Mouse (Mus musculus) right cerebral cortex, postnatal 36 days (tissue): ENCODE results near the gene Maneal.

Source experiments
- DNase-seq, 2 experiments: peaks; one replicate each; pipeline ENCODE4 v3.0.0; 2022; ENCODE audit warnings: low spot score in 2 of 2, mixed read lengths in 1 of 2

The Maneal gene

GRCm38 (mm10) chr4:124849631-124850260 is 12.2 kb downstream of the Maneal start:
- peak; percentile 72 to 81 for DNase-seq

- peak; percentile 71 to 81 for DNase-seq
These were observed 14.4 kb downstream of the Maneal start for GRCm38 (mm10) chr4:124847573-124847972.

GRCm38 (mm10) chr4:124843493-124843892 is 18.5 kb downstream of the Maneal start:
- no peak for DNase-seq

DNA sequence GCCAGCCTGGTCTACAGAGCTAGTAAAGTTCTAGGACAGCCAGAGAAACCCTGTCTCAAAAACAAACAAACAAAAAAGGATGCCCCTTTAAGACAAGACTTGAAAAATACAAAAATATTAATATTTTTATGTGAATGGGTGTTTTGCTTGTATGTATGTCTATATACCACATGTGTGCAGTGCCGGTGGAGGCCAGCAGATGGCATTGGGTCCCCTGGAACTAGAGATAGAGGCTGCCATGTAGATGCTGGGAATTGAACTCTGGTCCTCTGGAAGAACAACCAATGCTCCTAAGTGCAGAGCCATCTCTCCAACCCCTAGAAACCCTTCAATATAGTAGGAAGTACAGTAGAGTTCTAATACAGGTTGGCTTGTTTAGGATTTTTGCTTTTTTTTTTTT is 21.0 kb downstream of the Maneal start:
- no peak for DNase-seq

GRCm38 (mm10) chr4:124838035-124838700 is 23.8 kb downstream of the Maneal start:
- DNase-seq: no peak

DNA sequence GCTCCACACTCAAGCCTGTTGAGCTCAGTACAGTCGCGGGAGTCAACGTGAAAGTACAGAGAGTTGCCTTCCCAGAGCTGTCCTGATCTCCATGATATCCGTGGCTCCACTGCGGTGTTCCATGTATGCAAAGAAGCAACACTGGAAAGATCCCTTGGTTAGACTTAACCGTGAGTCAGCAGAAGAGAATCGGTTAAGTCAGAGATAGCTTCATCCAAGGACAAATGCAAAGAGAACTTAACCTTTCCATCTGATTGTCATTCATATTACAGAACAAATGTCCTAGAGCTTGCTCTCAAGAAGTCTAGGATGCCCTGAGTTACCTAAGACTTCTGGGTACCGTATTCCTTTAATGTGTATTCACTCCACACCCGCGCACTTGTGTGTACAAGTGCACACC is 29.2 kb downstream of the Maneal start:
- no peak for DNase-seq

- DNase-seq: no peak
These were observed 32.3 kb downstream of the Maneal start for GRCm38 (mm10) chr4:124829671-124830070.

DNA sequence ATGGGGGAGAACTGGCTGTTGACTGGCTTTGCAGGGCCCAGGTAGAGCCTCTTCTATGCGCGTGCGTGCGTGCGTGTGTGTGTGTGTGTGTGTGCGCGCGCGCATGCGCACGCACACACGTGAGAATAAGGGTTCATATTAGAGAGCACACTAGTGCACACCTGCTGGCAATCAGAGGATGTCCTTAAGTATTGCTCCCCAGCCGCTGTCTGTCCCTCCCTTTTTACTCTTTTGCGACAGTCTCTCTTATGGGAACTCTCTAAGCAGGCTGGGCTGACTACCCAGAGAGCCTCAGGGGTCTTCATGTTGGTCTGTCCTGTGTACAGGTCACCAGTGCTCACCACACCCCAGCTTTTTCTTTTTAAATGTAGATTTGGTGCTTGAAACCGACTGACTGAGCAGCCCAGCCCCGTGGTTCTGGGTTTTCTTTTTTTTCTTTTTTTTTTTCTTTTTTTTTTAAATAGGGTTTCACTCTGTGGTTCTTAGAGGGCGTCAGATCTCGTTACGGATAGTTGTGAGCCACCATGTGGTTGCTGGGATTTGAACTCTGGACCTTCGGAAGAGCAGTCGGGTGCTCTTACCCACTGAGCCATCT is 36.5 kb downstream of the Maneal start:
- no peak for DNase-seq

DNA sequence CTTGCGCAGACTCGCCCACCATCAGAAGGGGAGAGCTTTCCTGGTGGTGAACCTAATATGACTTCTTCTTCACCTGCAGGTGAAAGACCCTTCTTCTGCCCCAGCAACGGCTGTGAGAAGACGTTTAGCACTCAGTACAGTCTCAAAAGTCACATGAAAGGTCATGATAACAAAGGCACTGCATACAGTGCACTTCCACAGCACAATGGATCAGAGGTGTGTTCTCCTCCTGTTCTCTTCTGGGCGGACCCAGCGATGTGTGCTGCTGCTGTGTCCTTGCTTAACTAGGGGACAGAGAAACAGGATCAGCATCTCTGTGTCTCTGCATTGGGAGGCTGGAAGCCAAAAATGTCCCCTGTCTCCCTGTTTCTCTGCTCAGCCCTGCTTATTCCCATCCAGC is 37.0 kb downstream of the Maneal start:
- DNase-seq: no peak

DNA sequence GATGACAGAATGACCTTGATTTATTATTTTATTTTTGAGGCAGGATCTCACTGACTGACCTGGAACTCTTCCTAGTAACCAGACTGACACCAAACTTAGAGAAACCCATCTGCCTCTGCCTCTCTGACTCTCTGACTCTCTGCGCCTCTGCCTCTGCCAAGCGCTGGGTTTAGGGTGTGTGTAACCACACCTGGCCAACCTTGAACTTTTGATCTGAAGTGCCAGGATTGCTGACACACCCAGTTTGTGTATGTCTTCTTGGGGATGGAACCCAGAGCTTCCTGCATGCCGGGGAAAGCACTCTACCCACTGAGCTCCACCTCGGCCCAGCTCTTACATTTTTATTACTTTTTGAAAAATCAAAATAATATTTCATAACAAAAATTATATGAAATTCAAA is 43.1 kb downstream of the Maneal start:
- DNase-seq: no peak

- DNase-seq: no peak
These were observed 44.2 kb downstream of the Maneal start for GRCm38 (mm10) chr4:124817803-124818202.

- no peak for DNase-seq
These were observed 46.1 kb downstream of the Maneal start for GRCm38 (mm10) chr4:124815901-124816300.

DNA sequence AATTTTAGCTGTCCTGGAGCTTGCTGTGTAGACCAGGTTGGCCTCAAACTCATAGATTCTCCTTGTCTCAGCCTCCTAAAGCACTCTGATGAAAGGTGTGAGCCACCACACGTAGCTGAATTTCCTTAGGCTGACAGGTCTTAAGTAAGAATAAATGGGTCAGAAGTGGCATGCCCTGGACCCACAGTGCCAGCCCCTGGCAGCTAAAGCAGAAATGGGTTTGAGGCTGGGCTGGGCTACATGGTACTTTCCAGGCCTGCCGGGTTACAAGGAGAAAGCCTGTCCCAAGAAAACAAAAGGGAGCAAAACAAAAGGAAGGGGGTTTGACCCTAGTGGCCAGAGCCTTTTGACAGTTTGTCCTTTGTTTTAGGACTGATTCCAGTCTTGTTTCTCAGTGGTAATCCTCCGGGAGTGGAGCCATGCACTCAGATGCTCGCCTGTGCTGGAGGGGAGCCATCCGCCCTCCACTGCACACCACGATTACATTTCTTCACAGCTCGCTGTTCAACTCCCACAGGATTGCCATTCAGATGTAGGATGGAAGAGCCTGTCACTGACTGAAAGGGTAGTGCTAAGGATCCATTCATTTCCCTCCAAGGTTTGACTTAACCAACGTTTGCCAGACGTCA is 50.5 kb downstream of the Maneal start:
- peak; percentile 59 to 61 for DNase-seq

DNA sequence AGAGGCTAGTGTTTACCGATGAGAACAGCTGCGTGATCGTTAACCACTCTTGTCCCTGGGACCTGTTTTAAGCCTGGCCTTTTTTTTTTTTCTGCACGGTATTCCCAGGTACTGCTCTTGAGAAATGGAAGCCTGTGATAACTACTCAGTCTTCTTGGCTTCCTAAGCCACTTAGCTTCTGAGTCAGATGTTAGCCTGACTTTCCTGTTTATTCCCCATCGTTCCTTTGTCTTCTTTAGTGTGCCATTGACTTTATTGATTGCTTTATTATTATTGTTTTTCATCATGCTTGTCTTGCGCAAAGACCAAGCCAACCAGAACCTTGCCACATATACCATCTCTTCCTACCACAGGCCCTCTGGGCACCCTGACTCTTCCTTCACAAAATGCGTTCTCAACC is 51.9 kb downstream of the Maneal start:
- no peak for DNase-seq

GRCm38 (mm10) chr4:124809136-124809883 is 52.7 kb downstream of the Maneal start:
- DNase-seq: no peak

- DNase-seq: no peak
These were observed 53.5 kb downstream of the Maneal start for GRCm38 (mm10) chr4:124808511-124808910.
